Mouse (Mus musculus) large intestine, adult 2 months (tissue): ENCODE data around the gene Pth2r. TPM values are rescaled to one million over a fixed set of nuclear protein-coding genes. Genes with fewer than 3 reads are reported as not detected.

ENCODE experiments used
- DNase-seq: peaks from one replicate; pipeline ENCODE4 v3.0.0-alpha.2; 2012; ENCODE audit warnings: low read depth, low spot score
- polyA plus RNA-seq: library from polyadenylated mRNA; depleted of rRNA; stranded (reverse); fragments of >200 nt; gene quantifications from 2 replicates; pipeline ENCODE4 v1.2.3, GENCODE M21; 2012; rRNA removed

Pth2r gene
- polyA plus RNA-seq, 1 experiment, result not detected

- no peak for DNase-seq
Measured at GRCm38 (mm10) chr1:65422501-65423010, 140.7 kb downstream of the Pth2r start.

Other genes with a start within 250 kb of the Pth2r start
- gene Akr1cl, start 249.3 kb upstream of the Pth2r start, polyA plus RNA-seq, result 0.15 and 0.21 TPM in 2 replicates
- not detected in 2 replicates for gene Cryge, start 230.9 kb upstream of the Pth2r start, polyA plus RNA-seq
- not detected in 2 replicates for gene Crygd, start 218.6 kb upstream of the Pth2r start, polyA plus RNA-seq
- not detected in 2 replicates for gene Crygc, start 208.4 kb upstream of the Pth2r start, polyA plus RNA-seq
- not detected in 2 replicates for gene Crygb, start 199.8 kb upstream of the Pth2r start, polyA plus RNA-seq
- not detected in 2 replicates for gene Cryga, start 178.7 kb upstream of the Pth2r start, polyA plus RNA-seq
- not detected in 2 replicates for gene Gm28845, start 162.5 kb upstream of the Pth2r start, polyA plus RNA-seq
- 0.05 and 0.11 TPM in 2 replicates for gene D630023F18Rik, start 158.8 kb upstream of the Pth2r start, polyA plus RNA-seq
- 59.6 and 72.2 TPM in 2 replicates for gene Idh1, start 95.6 kb upstream of the Pth2r start, polyA plus RNA-seq
- 2.4 and 6.1 TPM in 2 replicates for gene Pikfyve, start 95.4 kb upstream of the Pth2r start, polyA plus RNA-seq